Mouse (Mus musculus): Measurements from ENCODE around the gene Dop1a. TPM values are rescaled to one million over a fixed set of nuclear protein-coding genes. Genes with fewer than 3 reads are reported as not detected.

Gene Dop1a
- 38.1 and 45.3 TPM in 2 replicates for polyA plus RNA-seq (2012; rRNA removed)

GRCm38 (mm10) chr9:86466990-86467870, at the start of gene Dop1a:
TSS of gene Dop1a (plus strand) at chr9:86467154.
- peak; percentile 50 to 92 for DNase-seq (ENCODE audit: extremely low spot score in 1 of 2, low spot score in 1 of 2)

GRCm38 (mm10) chr9:86417971-86418370, 49.0 kb upstream of the Dop1a start:
- no peak for DNase-seq (ENCODE audit: extremely low spot score in 1 of 2, low spot score in 1 of 2)

GRCm38 (mm10) chr9:86419366-86419765, 47.6 kb upstream of the Dop1a start:
- DNase-seq (ENCODE audit: extremely low spot score in 1 of 2, low spot score in 1 of 2) = peak; percentile 62 to 63

- no peak for DNase-seq (ENCODE audit: extremely low spot score in 1 of 2, low spot score in 1 of 2)
These were observed 43.6 kb upstream of the Dop1a start for GRCm38 (mm10) chr9:86423331-86423730.

GRCm38 (mm10) chr9:86435510-86435909, 31.4 kb upstream of the Dop1a start:
- peak in 1 of 2 experiments; percentile 15 for DNase-seq (ENCODE audit: extremely low spot score in 1 of 2, low spot score in 1 of 2)

GRCm38 (mm10) chr9:86436608-86437007, 30.3 kb upstream of the Dop1a start:
- DNase-seq (ENCODE audit: extremely low spot score in 1 of 2, low spot score in 1 of 2) = no peak

- no peak for DNase-seq (ENCODE audit: extremely low spot score in 1 of 2, low spot score in 1 of 2)
These were observed 28.5 kb upstream of the Dop1a start for GRCm38 (mm10) chr9:86438337-86439009.

- DNase-seq (ENCODE audit: extremely low spot score in 1 of 2, low spot score in 1 of 2) = no peak
These were observed 24.7 kb upstream of the Dop1a start for GRCm38 (mm10) chr9:86442248-86442647.

- DNase-seq (ENCODE audit: extremely low spot score in 1 of 2, low spot score in 1 of 2) = no peak
These were observed 20.1 kb upstream of the Dop1a start for GRCm38 (mm10) chr9:86446847-86447246.

- DNase-seq (ENCODE audit: extremely low spot score in 1 of 2, low spot score in 1 of 2) = no peak
These were observed 19.5 kb upstream of the Dop1a start for GRCm38 (mm10) chr9:86447431-86447830.

- peak; percentile 33 to 91 for DNase-seq (ENCODE audit: extremely low spot score in 1 of 2, low spot score in 1 of 2)
These were observed 17.4 kb upstream of the Dop1a start for GRCm38 (mm10) chr9:86449581-86449980.

- peak in 1 of 2 experiments; percentile 45 for DNase-seq (ENCODE audit: extremely low spot score in 1 of 2, low spot score in 1 of 2)
These were observed 15.9 kb upstream of the Dop1a start for GRCm38 (mm10) chr9:86451094-86451493.

GRCm38 (mm10) chr9:86451617-86452016, 15.3 kb upstream of the Dop1a start:
- peak; percentile 28 to 83 for DNase-seq (ENCODE audit: extremely low spot score in 1 of 2, low spot score in 1 of 2)

- DNase-seq (ENCODE audit: extremely low spot score in 1 of 2, low spot score in 1 of 2) = no peak
These were observed 13.3 kb upstream of the Dop1a start for GRCm38 (mm10) chr9:86453626-86454025.

GRCm38 (mm10) chr9:86464151-86465105, 2.5 kb upstream of the Dop1a start, which contains the start of gene Ube2cbp:
TSS of gene Ube2cbp (minus strand) at chr9:86464950.
- peak; percentile 67 to 91 for DNase-seq (ENCODE audit: extremely low spot score in 1 of 2, low spot score in 1 of 2)

- DNase-seq (ENCODE audit: extremely low spot score in 1 of 2, low spot score in 1 of 2) = no peak
These were observed 9.0 kb downstream of the Dop1a start for GRCm38 (mm10) chr9:86475956-86476355.

- DNase-seq (ENCODE audit: extremely low spot score in 1 of 2, low spot score in 1 of 2) = no peak
These were observed 9.8 kb downstream of the Dop1a start for GRCm38 (mm10) chr9:86476763-86477162.

- no peak for DNase-seq (ENCODE audit: extremely low spot score in 1 of 2, low spot score in 1 of 2)
These were observed 11.6 kb downstream of the Dop1a start for GRCm38 (mm10) chr9:86478414-86479093.

- DNase-seq (ENCODE audit: extremely low spot score in 1 of 2, low spot score in 1 of 2) = no peak
These were observed 15.3 kb downstream of the Dop1a start for GRCm38 (mm10) chr9:86482236-86482635.

- DNase-seq (ENCODE audit: extremely low spot score in 1 of 2, low spot score in 1 of 2) = no peak
These were observed 24.8 kb downstream of the Dop1a start for GRCm38 (mm10) chr9:86491740-86492139.
